Mouse (Mus musculus) ES-E14 (cell line): ENCODE results near the gene Hist1h4h. TPM values are rescaled to one million over a fixed set of nuclear protein-coding genes. Genes with fewer than 3 reads are reported as not detected.
A peak's percentile ranks its signal among the peaks of the same experiment; 100 is the strongest.

Experiments used
- DNase-seq: peaks from one replicate; pipeline ENCODE4 v3.0.0-alpha.2; 2013; ENCODE audit warnings: low read depth, low spot score
- H3K27ac ChIP-seq: 2 replicates; pipeline ENCODE4 v1.5.1; 2012; ENCODE audit warnings: low read depth, mild to moderate bottlenecking, low read length, moderate library complexity, mixed read lengths; ENCODE audit not compliant: poor library complexity, insufficient read depth, severe bottlenecking
- H3K36me3 ChIP-seq: 2 replicates; pipeline ENCODE4 v1.6.1; 2012; ENCODE audit warnings: mild to moderate bottlenecking, low read length, moderate library complexity, mixed read lengths; ENCODE audit not compliant: control insufficient read depth, poor library complexity, insufficient read depth, severe bottlenecking
- H3K4me1 ChIP-seq, 2 experiments: fragments of 150-350 bp in 1 of 2; sonication (generic) in 1 of 2; 2 replicates each; pipeline ENCODE4 v1.6.1; 2012; ENCODE audit warnings: low read length in 2 of 2, mild to moderate bottlenecking in 1 of 2, mixed read lengths in 1 of 2; ENCODE audit not compliant: control insufficient read depth in 2 of 2, insufficient read depth in 2 of 2, poor library complexity in 1 of 2
- H3K4me3 ChIP-seq, 2 experiments: fragments of 150-350 bp in 1 of 2; sonication (generic) in 1 of 2; 2 replicates each; pipeline ENCODE4 v1.5.1; 2012; ENCODE audit warnings: low read length in 2 of 2, low read depth in 1 of 2, mild to moderate bottlenecking in 1 of 2, mixed read lengths in 1 of 2; ENCODE audit not compliant: insufficient read depth in 1 of 2, poor library complexity in 1 of 2, severe bottlenecking in 1 of 2
- H3K9ac ChIP-seq: 2 replicates; pipeline ENCODE4 v1.6.1; 2012; ENCODE audit warnings: low read depth, mild to moderate bottlenecking, low read length, mixed read lengths; ENCODE audit not compliant: poor library complexity, insufficient read depth, severe bottlenecking
- H3K9me3 ChIP-seq: fragments of 150-350 bp; sonication (generic); 2 replicates; pipeline ENCODE4 v1.6.1; 2012; ENCODE audit warnings: low read depth, mild to moderate bottlenecking, low read length; ENCODE audit not compliant: control insufficient read depth, insufficient read depth
- CHD2 ChIP-seq: IDR thresholded peaks from 2 replicates; pipeline ENCODE4 v1.6.1; 2014; ENCODE audit warnings: mild to moderate bottlenecking, low read depth, low read length, inconsistent platforms
- HCFC1 ChIP-seq: IDR thresholded peaks from 2 replicates; pipeline ENCODE4 v1.6.1; 2012; ENCODE audit warnings: low read length, inconsistent platforms, borderline replicate concordance; ENCODE audit not compliant: insufficient read depth
- MAFK ChIP-seq: IDR thresholded peaks from 2 replicates; pipeline ENCODE4 v1.6.1; 2014; ENCODE audit warnings: mild to moderate bottlenecking, low read depth, low read length, inconsistent platforms; ENCODE audit not compliant: insufficient read depth
- ZC3H11A ChIP-seq: IDR thresholded peaks from 2 replicates; pipeline ENCODE4 v1.6.1; 2012; ENCODE audit warnings: low read depth, mild to moderate bottlenecking, inconsistent platforms, low read length, borderline replicate concordance
- ZNF384 ChIP-seq: IDR thresholded peaks from 2 replicates; pipeline ENCODE4 v1.6.1; 2012; ENCODE audit warnings: low read depth, low read length, inconsistent platforms
- in situ Hi-C, 2 experiments: fragments of 600-800 bp; cut with MboI; formaldehyde crosslinking; loops; one replicate each; pipeline ENCODE4 v1.15.1; 2025; ENCODE audit warnings: low sequenced_read_pairs in 2 of 2, inconsistent platforms in 1 of 2; ENCODE audit not compliant: unreplicated experiment in 2 of 2
- total RNA-seq: library from RNA; depleted of rRNA; stranded (reverse); fragments of 300-350 nt; gene quantifications from 2 replicates; pipeline ENCODE4 v1.2.3, GENCODE M21; 2012

Gene Hist1h4h
- total RNA-seq, 1 experiment = 2,804 TPM

DNA sequence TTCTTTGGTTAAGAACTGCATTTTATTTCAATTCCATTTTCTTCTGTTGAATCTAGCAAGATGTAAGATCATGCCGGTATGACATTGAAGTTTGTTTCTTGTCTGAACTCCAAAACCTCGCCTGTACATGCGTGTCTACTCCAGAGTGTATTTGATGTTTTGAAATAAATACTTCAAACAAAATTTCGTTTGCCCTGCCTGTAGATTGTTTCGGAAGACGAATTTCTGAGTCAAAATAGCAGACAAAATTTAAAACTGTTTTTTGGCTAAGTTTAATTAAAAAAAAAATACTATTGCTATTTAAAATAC, 12.6 kb upstream of the Hist1h4h start:
- no peak for TF ChIP-seq ZC3H11A
- TF ChIP-seq HCFC1 = no peak
- no peak for TF ChIP-seq ZNF384
- TF ChIP-seq CHD2 = no peak
- TF ChIP-seq MAFK = no peak
- DNase-seq = no peak
- Histone ChIP-seq H3K9me3 (no peaks in the 10 kb centered on the region), H3K4me1 (peaks cover 0 to 8% of the 10 kb centered on the region in 2 experiments; a peak in 2 of 4 replicates), H3K4me3 (peak overlapping the region; percentile 60 to 72), H3K27ac (no peak overlapping the region), H3K36me3 (no peaks in the 10 kb centered on the region), H3K9ac (no peak overlapping the region; the same call in 1 of the 2 replicates)
- in situ Hi-C loops = loop anchor here (5.0 to 25.0 kb wide), 3 partner anchors 86 to 206 kb away; no protein-coding TSS in a partner anchor

DNA sequence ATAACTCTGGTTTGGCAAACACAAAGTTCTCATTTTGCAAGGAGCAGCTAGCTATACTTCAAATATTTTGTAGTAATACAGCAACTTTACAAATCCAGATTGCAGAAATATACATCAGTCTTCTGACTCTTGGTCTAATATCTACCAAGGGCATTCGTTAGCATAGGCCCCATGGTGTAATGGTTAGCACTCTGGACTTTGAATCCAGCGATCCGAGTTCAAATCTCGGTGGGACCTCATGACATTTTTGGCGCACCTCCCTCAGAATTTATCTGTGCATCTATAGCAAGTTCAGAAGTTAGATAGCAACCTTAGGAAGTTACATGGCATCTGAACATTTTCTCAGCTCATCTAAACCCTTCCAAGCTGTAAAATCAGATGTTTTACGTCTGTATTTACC, 12.0 kb upstream of the Hist1h4h start:
- H3K27ac ChIP-seq = no peak overlapping the region
- H3K9me3 ChIP-seq = no peaks in the 10 kb centered on the region
- H3K4me3 ChIP-seq = peak overlapping the region; percentile 60 to 69
- TF ChIP-seq MAFK = peak; percentile 88
- no peak for TF ChIP-seq CHD2
- TF ChIP-seq ZC3H11A = no peak
- no peak for TF ChIP-seq ZNF384
- no peaks in the 10 kb centered on the region for H3K36me3 ChIP-seq
- in situ Hi-C loops = loop anchor here (5.0 to 25.0 kb wide), 3 partner anchors 87 to 207 kb away; no protein-coding TSS in a partner anchor
- H3K4me1 ChIP-seq = peaks cover 0 to 6% of the 10 kb centered on the region in 2 experiments; a peak in 2 of 4 replicates
- H3K9ac ChIP-seq = no peak overlapping the region
- DNase-seq = peak; percentile 77

DNA sequence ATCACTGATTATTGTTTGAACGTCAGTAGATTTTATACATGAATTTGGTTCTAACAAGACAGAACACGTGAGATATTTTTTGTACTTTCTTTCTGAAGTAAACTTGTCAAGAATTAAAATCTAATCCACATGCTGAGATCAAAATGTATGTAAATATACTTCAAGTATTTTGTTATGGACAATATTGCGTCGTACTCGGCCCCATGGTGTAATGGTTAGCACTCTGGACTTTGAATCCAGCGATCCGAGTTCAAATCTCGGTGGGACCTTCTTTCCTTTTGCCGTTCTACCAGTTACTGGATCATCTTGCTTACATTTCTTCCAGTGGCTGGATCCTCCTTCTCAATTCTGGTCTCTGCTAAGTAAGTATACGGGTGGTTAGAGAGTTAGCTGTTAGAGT, 11.4 kb upstream of the Hist1h4h start:
- Histone ChIP-seq H3K27ac (no peak overlapping the region), H3K36me3 (no peaks in the 10 kb centered on the region), H3K4me1 (peaks cover 0 to 6% of the 10 kb centered on the region in 2 experiments; a peak in 1 of 4 replicates), H3K9me3 (no peaks in the 10 kb centered on the region), H3K9ac (no peak overlapping the region), H3K4me3 (peak overlapping the region; percentile 60 to 69)
- in situ Hi-C loops = loop anchor here (5.0 to 25.0 kb wide), 3 partner anchors 87 to 207 kb away; no protein-coding TSS in a partner anchor
- TF ChIP-seq ZNF384 (no peak), MAFK (peak; percentile 92)
- no peak for DNase-seq

DNA sequence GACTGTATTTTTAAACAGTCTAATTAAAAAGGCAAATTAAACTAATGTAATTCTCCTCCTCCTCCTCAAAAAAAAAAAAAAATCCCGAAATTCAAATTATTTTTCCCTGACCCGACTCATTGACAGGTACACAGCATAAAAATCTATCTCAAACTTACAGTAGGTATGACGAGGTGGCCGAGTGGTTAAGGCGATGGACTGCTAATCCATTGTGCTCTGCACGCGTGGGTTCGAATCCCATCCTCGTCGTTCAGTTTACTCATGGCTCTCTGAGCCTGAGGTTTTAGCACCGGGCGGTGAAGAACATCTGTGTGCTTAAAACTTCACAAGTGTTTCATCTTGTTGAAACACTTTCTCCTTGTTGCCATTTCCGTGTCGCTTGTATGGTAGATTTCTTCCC, 9.1 kb upstream of the Hist1h4h start:
- Histone ChIP-seq H3K4me3 (0 out of 4 replicates have a peak overlapping the region, but pooled peaks of 1 of the 2 experiments have one; percentile 3), H3K36me3 (no peaks in the 10 kb centered on the region), H3K27ac (no peak overlapping the region), H3K4me1 (no peaks in the 10 kb centered on the region), H3K9ac (no peak overlapping the region), H3K9me3 (no peaks in the 10 kb centered on the region)
- TF ChIP-seq MAFK = peak; percentile 91
- no peak for TF ChIP-seq ZC3H11A
- 0 out of 2 replicates have a peak, but pooled peaks have one; percentile 11 for TF ChIP-seq ZNF384
- no peak for DNase-seq
- in situ Hi-C loops = loop anchor here (10.0 to 25.0 kb wide), 2 partner anchors 209 to 1597 kb away; no protein-coding TSS in a partner anchor

DNA sequence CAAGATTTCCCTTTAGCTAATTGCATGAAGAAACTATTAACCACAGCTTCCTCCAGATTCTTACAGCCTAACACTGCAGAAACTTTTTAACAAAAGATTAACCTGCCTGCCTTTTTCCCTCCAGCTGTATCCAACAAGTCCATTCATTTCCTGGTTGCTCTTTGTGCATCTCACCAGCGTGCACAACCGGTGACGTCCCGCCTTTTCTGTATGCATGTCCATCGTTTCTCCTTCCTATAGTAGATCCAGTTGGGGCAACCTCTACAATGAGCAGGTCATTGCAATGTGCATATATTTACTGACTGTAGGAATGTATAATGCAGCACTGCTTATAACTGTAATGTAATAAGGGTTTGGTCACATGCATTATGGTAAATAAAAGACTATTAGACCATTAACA, 6.9 kb upstream of the Hist1h4h start:
- DNase-seq = no peak
- no peaks in the 10 kb centered on the region for H3K4me1 ChIP-seq

More for the DNA sequence above, 6.9 kb upstream of the Hist1h4h start:
- TF ChIP-seq ZNF384 (no peak), MAFK (no peak), ZC3H11A (no peak), HCFC1 (no peak), CHD2 (no peak)
- Histone ChIP-seq H3K9me3 (no peaks in the 10 kb centered on the region), H3K9ac (no peak overlapping the region), H3K27ac (no peak overlapping the region), H3K36me3 (no peaks in the 10 kb centered on the region), H3K4me3 (no peak overlapping the region)
- in situ Hi-C loops = loop anchor here (10.0 to 25.0 kb wide), 2 partner anchors 212 to 1599 kb away; no protein-coding TSS in a partner anchor
